Comparison of ENCODE assay signal across 11 mouse cellular contexts in genomic region chr7:67836117-67836949, GRCm38 (mm10).
DNase-seq lines count a peak whose midpoint lies in the region; ATAC-seq and TF ChIP-seq lines count a peak whose summit lies in the region.
"Had no signal": no experiment of that assay in that cellular context is flagged by ENCODE, and none has a peak within 500 bp of the region (broad histone marks: within the 10 kb centered on the region; RNA-seq: fewer than 3 reads in every experiment).

No protein-coding gene starts in this region.

- no peak for TF ChIP-seq CTCF in kidney, postnatal 0 days (IDR thresholded peaks at IDR 0.05; ENCODE audit: low read depth)
- TF ChIP-seq CTCF in stomach, postnatal 0 days (IDR thresholded peaks at IDR 0.05; ENCODE audit: low read depth): no peak

- no peak overlapping the region for H3K4me3 ChIP-seq in heart, embryonic 10.5 days
- no peak overlapping the region for H3K4me3 ChIP-seq in kidney, postnatal 0 days (replicated peaks; ENCODE audit: low read depth, low read length)
- no peak overlapping the region for H3K4me3 ChIP-seq in stomach, postnatal 0 days (ENCODE audit: low read depth, low read length)
- H3K4me3 ChIP-seq in forebrain, embryonic 13.5 days: no peak overlapping the region
- H3K4me3 ChIP-seq: midbrain, embryonic 10.5 days; neural tube, embryonic 15.5 days had no signal

- WGBS in heart, embryonic 10.5 days: 78% methylated on average over 18 of the region's 18 CpGs
- WGBS in kidney, postnatal 0 days: 53% methylated on average over 18 of the region's 18 CpGs
- 47% methylated on average over 18 of the region's 18 CpGs for WGBS in stomach, postnatal 0 days
- 83% methylated on average over 18 of the region's 18 CpGs for WGBS in forebrain, embryonic 13.5 days

- H3K4me2 ChIP-seq in kidney, postnatal 0 days (ENCODE audit: low read length): no peak overlapping the region
- H3K4me2 ChIP-seq in stomach, postnatal 0 days (replicated peaks; ENCODE audit: low read depth): no peak overlapping the region
- H3K4me2 ChIP-seq in forebrain, embryonic 13.5 days: no peak overlapping the region
- H3K4me2 ChIP-seq: neural tube, embryonic 15.5 days had no signal

- TF ChIP-seq EP300 in stomach, postnatal 0 days (optimal IDR thresholded peaks at IDR 0.05): no peak

- H3K27me3 ChIP-seq in heart, embryonic 10.5 days (ENCODE audit: insufficient read depth, poor library complexity, severe bottlenecking): no peaks in the 10 kb centered on the region
- no peaks in the 10 kb centered on the region for H3K27me3 ChIP-seq in kidney, postnatal 0 days (ENCODE audit: insufficient read depth, low read length)
- no peaks in the 10 kb centered on the region for H3K27me3 ChIP-seq in stomach, postnatal 0 days (ENCODE audit: control insufficient read depth, insufficient read depth, low read length)
- H3K27me3 ChIP-seq in forebrain, embryonic 13.5 days: no peaks in the 10 kb centered on the region
- H3K27me3 ChIP-seq: neural tube, embryonic 15.5 days had no signal

- H3K27ac ChIP-seq in heart, embryonic 10.5 days: peak overlapping the region; percentile 50; the same call in 1 of the 2 replicates
- H3K27ac ChIP-seq in kidney, postnatal 0 days: no peak overlapping the region
- H3K27ac ChIP-seq in stomach, postnatal 0 days (replicated peaks): 0 out of 2 replicates have a peak overlapping the region, but pooled peaks have one; percentile 35
- no peak overlapping the region for H3K27ac ChIP-seq in forebrain, embryonic 13.5 days
- H3K27ac ChIP-seq: midbrain, embryonic 10.5 days; neural tube, embryonic 15.5 days had no signal

- 0 out of 2 replicates have a peak, but pooled peaks cover 3% of the 10 kb centered on the region for H3K9me3 ChIP-seq in heart, embryonic 10.5 days
- H3K9me3 ChIP-seq in kidney, postnatal 0 days (replicated peaks; ENCODE audit: low read length): no peaks in the 10 kb centered on the region
- no peaks in the 10 kb centered on the region for H3K9me3 ChIP-seq in stomach, postnatal 0 days (ENCODE audit: control insufficient read depth, low read length)
- H3K9me3 ChIP-seq in forebrain, embryonic 13.5 days (replicated peaks): 0 out of 2 replicates have a peak, but pooled peaks cover 8% of the 10 kb centered on the region
- H3K9me3 ChIP-seq: midbrain, embryonic 10.5 days; neural tube, embryonic 15.5 days had no signal

- H3K9ac ChIP-seq in kidney, postnatal 0 days (ENCODE audit: low read depth, low read length): no peak overlapping the region
- H3K9ac ChIP-seq in stomach, postnatal 0 days (ENCODE audit: low read length): no peak overlapping the region
- H3K9ac ChIP-seq in forebrain, embryonic 13.5 days: no peak overlapping the region
- H3K9ac ChIP-seq: neural tube, embryonic 15.5 days had no signal

- peak; percentile 60 for DNase-seq in heart, embryonic 10.5 days (ENCODE audit: low spot score)
- DNase-seq in heart, adult 9 months (ENCODE audit: low spot score in 2 of 2): no peak
- DNase-seq in testis, postnatal 10 days (ENCODE audit: low spot score): peak; percentile 49
- no peak for DNase-seq in testis, postnatal 14 days (ENCODE audit: low spot score)
- DNase-seq in kidney, postnatal 0 days (ENCODE audit: low spot score): peak; percentile 52
- DNase-seq in stomach, postnatal 0 days (ENCODE audit: low spot score): no peak
- DNase-seq: liver had no signal

- peak; percentile 65 for ATAC-seq in kidney, postnatal 0 days (replicated peaks; ENCODE audit: low FRiP score, low read depth)
- peak; percentile 29; the same call in 1 of the 2 replicates for ATAC-seq in stomach, postnatal 0 days (ENCODE audit: low FRiP score, low TSS enrichment)
- ATAC-seq in monocyte, adult 5-6 weeks (replicated peaks; ENCODE audit: insufficient number of reproducible peaks, low FRiP score, low TSS enrichment, poor library complexity, severe bottlenecking): no peak
- no peak for ATAC-seq in forebrain, embryonic 13.5 days

- no peaks in the 10 kb centered on the region for H3K36me3 ChIP-seq in heart, embryonic 10.5 days
- H3K36me3 ChIP-seq in kidney, postnatal 0 days (ENCODE audit: insufficient read depth, low read length): no peaks in the 10 kb centered on the region
- no peaks in the 10 kb centered on the region for H3K36me3 ChIP-seq in stomach, postnatal 0 days (ENCODE audit: control insufficient read depth, insufficient read depth, low read length)
- H3K36me3 ChIP-seq in forebrain, embryonic 13.5 days (ENCODE audit: poor library complexity, severe bottlenecking): no peaks in the 10 kb centered on the region
- H3K36me3 ChIP-seq: midbrain, embryonic 10.5 days; neural tube, embryonic 15.5 days had no signal

- peaks cover 10% of the 10 kb centered on the region; the same call in 1 of the 2 replicates for H3K4me1 ChIP-seq in heart, embryonic 10.5 days
- no peaks in the 10 kb centered on the region for H3K4me1 ChIP-seq in kidney, postnatal 0 days (replicated peaks; ENCODE audit: insufficient read depth, low read length)
- H3K4me1 ChIP-seq in stomach, postnatal 0 days (replicated peaks; ENCODE audit: control insufficient read depth, insufficient read depth): no peaks in the 10 kb centered on the region
- 0 out of 2 replicates have a peak, but pooled peaks cover 3% of the 10 kb centered on the region for H3K4me1 ChIP-seq in forebrain, embryonic 13.5 days
- H3K4me1 ChIP-seq: midbrain, embryonic 10.5 days had no signal

Comparison
In these comparisons a context has a peak if more than half of its experiments do, and no peak if none do; other contexts are left out.
1. DNase-seq: peak in heart, embryonic 10.5 days (single experiment), testis, postnatal 10 days (single experiment) and kidney, postnatal 0 days (single experiment); none in heart, adult 9 months (0 of 2), testis, postnatal 14 days (single experiment) and stomach, postnatal 0 days (single experiment).
2. H3K27ac ChIP-seq: peak in heart, embryonic 10.5 days (single experiment) and stomach, postnatal 0 days (single experiment); none in kidney, postnatal 0 days (single experiment) and forebrain, embryonic 13.5 days (single experiment).
3. ATAC-seq: peak in kidney, postnatal 0 days (single experiment) and stomach, postnatal 0 days (single experiment); none in monocyte, adult 5-6 weeks (single experiment) and forebrain, embryonic 13.5 days (single experiment).